Mouse (Mus musculus) midbrain, embryonic 15.5 days (tissue): Measurements from ENCODE around the gene Ralgapa2. TPM values are rescaled to one million over a fixed set of nuclear protein-coding genes. Genes with fewer than 3 reads are reported as not detected.

Experiments used
- ATAC-seq: fragments of 200-750 bp; cut with Nextera tagmentation; replicated peaks from 2 replicates; pipeline ENCODE4 v1.8.0; 2017; ENCODE audit warnings: moderate TSS enrichment
- H3K27ac ChIP-seq: fragments of 300-500 bp; sonication (generic); 2 replicates; pipeline ENCODE4 v1.5.1; 2015; ENCODE audit warnings: mild to moderate bottlenecking, inconsistent platforms
- H3K27me3 ChIP-seq: fragments of 300-500 bp; sonication (generic); replicated peaks from 2 replicates; pipeline ENCODE4 v1.6.1; 2015; ENCODE audit warnings: inconsistent platforms
- H3K36me3 ChIP-seq: fragments of 300-500 bp; sonication (generic); replicated peaks from 2 replicates; pipeline ENCODE4 v1.6.1; 2015; ENCODE audit warnings: inconsistent platforms
- H3K4me1 ChIP-seq: fragments of 300-500 bp; sonication (generic); 2 replicates; pipeline ENCODE4 v1.6.1; 2015; ENCODE audit warnings: inconsistent platforms
- H3K4me2 ChIP-seq: fragments of 300-500 bp; sonication (generic); 2 replicates; pipeline ENCODE4 v1.6.1; 2015; ENCODE audit warnings: inconsistent platforms, mild to moderate bottlenecking, moderate library complexity
- H3K4me3 ChIP-seq: fragments of 300-500 bp; sonication (generic); 2 replicates; pipeline ENCODE4 v1.5.1; 2015; ENCODE audit warnings: mild to moderate bottlenecking, inconsistent platforms
- H3K9ac ChIP-seq: fragments of 300-500 bp; sonication (generic); 2 replicates; pipeline ENCODE4 v1.6.1; 2015; ENCODE audit warnings: mild to moderate bottlenecking, inconsistent platforms
- H3K9me3 ChIP-seq: fragments of 300-500 bp; sonication (generic); 2 replicates; pipeline ENCODE4 v1.6.1; 2016; ENCODE audit warnings: inconsistent platforms
- whole genome bisulfite sequencing: fragments of 180-500 bp; shearing (Covaris S2); methylation state at CpG from one replicate; pipeline ENCODE4 v1.1.7; 2015; ENCODE audit warnings: mixed read lengths; 5-methylcytosine and 5-hydroxymethylcytosine counted together
- polyA plus RNA-seq: library from polyadenylated mRNA; unstranded; fragments of >200 nt; fragmentation: Nextera tagmentation; extraction: Ambion mirVana; gene quantifications from 2 replicates; pipeline ENCODE4 v1.2.1, GENCODE M21; 2015

The Ralgapa2 gene
- polyA plus RNA-seq, 1 experiment from 2014 or later, result 15.1 TPM

GRCm38 (mm10) chr2:146330772-146331281, 181.3 kb downstream of the Ralgapa2 start:
- no peaks in the 10 kb centered on the region for H3K9me3 ChIP-seq
- 16% methylated on average over 8 of the region's 8 CpGs for WGBS
- peaks cover 21% of the 10 kb centered on the region for H3K4me1 ChIP-seq
- H3K4me2 ChIP-seq, result no peak overlapping the region
- no peak overlapping the region for H3K9ac ChIP-seq
- peak; percentile 92 for ATAC-seq
- H3K27me3 ChIP-seq, result no peaks in the 10 kb centered on the region
- H3K36me3 ChIP-seq, result no peaks in the 10 kb centered on the region
- no peak overlapping the region for H3K4me3 ChIP-seq
- H3K27ac ChIP-seq, result peak overlapping the region; percentile 60; the same call in 1 of the 2 replicates

GRCm38 (mm10) chr2:146330101-146330500, 182.0 kb downstream of the Ralgapa2 start:
- ATAC-seq, result no peak

GRCm38 (mm10) chr2:146326654-146327053, 185.5 kb downstream of the Ralgapa2 start:
- WGBS, result 38% methylated on average over 1 of the region's 1 CpGs
- no peak overlapping the region for H3K4me2 ChIP-seq
- no peaks in the 10 kb centered on the region for H3K9me3 ChIP-seq
- no peak overlapping the region for H3K9ac ChIP-seq
- H3K27me3 ChIP-seq, result no peaks in the 10 kb centered on the region
- H3K4me1 ChIP-seq, result peaks cover 29% of the 10 kb centered on the region
- no peak overlapping the region for H3K27ac ChIP-seq
- H3K36me3 ChIP-seq, result no peaks in the 10 kb centered on the region
- ATAC-seq, result no peak
- H3K4me3 ChIP-seq, result no peak overlapping the region

More at GRCm38 (mm10) chr2:146330101-146330500, 182.0 kb downstream of the Ralgapa2 start:
- H3K9ac ChIP-seq, result no peak overlapping the region
- no peak overlapping the region for H3K27ac ChIP-seq
- 92% methylated on average over 1 of the region's 1 CpGs for WGBS
- H3K4me1 ChIP-seq, result peaks cover 24% of the 10 kb centered on the region
- no peaks in the 10 kb centered on the region for H3K27me3 ChIP-seq
- no peak overlapping the region for H3K4me2 ChIP-seq
- H3K9me3 ChIP-seq, result no peaks in the 10 kb centered on the region
- H3K36me3 ChIP-seq, result no peaks in the 10 kb centered on the region
- no peak overlapping the region for H3K4me3 ChIP-seq

- no peak overlapping the region for H3K4me3 ChIP-seq
- no peaks in the 10 kb centered on the region for H3K27me3 ChIP-seq
- 8% methylated on average over 15 of the region's 15 CpGs for WGBS
- no peaks in the 10 kb centered on the region for H3K36me3 ChIP-seq
- H3K4me1 ChIP-seq, result peaks cover 16% of the 10 kb centered on the region
- H3K4me2 ChIP-seq, result peak overlapping the region; percentile 24; the same call in 1 of the 2 replicates
- ATAC-seq, result peak; percentile 88
- peak overlapping the region; percentile 73 for H3K27ac ChIP-seq
- no peaks in the 10 kb centered on the region for H3K9me3 ChIP-seq
- peak overlapping the region; percentile 14; the same call in 1 of the 2 replicates for H3K9ac ChIP-seq
Measured at GRCm38 (mm10) chr2:146324907-146325715, 187.0 kb downstream of the Ralgapa2 start.

GRCm38 (mm10) chr2:146324140-146324906, 187.8 kb downstream of the Ralgapa2 start:
- Histone ChIP-seq H3K27ac (peak overlapping the region; percentile 73), H3K36me3 (no peaks in the 10 kb centered on the region), H3K27me3 (no peaks in the 10 kb centered on the region), H3K9ac (peak overlapping the region; percentile 14; the same call in 1 of the 2 replicates), H3K4me1 (peaks cover 15% of the 10 kb centered on the region), H3K9me3 (no peaks in the 10 kb centered on the region), H3K4me2 (peak overlapping the region; percentile 24; the same call in 1 of the 2 replicates), H3K4me3 (no peak overlapping the region)
- 41% methylated on average over 3 of the region's 3 CpGs for WGBS
- peak; percentile 55; the same call in 1 of the 2 replicates for ATAC-seq

- 87% methylated on average over 4 of the region's 4 CpGs for WGBS
- H3K36me3 ChIP-seq, result no peaks in the 10 kb centered on the region
Measured at GRCm38 (mm10) chr2:146323528-146323927, 188.6 kb downstream of the Ralgapa2 start.

GRCm38 (mm10) chr2:146322770-146323169, 189.4 kb downstream of the Ralgapa2 start:
- 75% methylated on average over 2 of the region's 2 CpGs for WGBS
- Histone ChIP-seq H3K4me2 (no peak overlapping the region), H3K9ac (no peak overlapping the region), H3K27me3 (no peaks in the 10 kb centered on the region), H3K4me1 (peaks cover 15% of the 10 kb centered on the region), H3K36me3 (no peaks in the 10 kb centered on the region), H3K4me3 (no peak overlapping the region), H3K27ac (no peak overlapping the region), H3K9me3 (no peaks in the 10 kb centered on the region)
- no peak for ATAC-seq

More at GRCm38 (mm10) chr2:146323528-146323927, 188.6 kb downstream of the Ralgapa2 start:
- H3K4me3 ChIP-seq, result no peak overlapping the region
- no peaks in the 10 kb centered on the region for H3K27me3 ChIP-seq
- peaks cover 15% of the 10 kb centered on the region for H3K4me1 ChIP-seq
- no peak for ATAC-seq
- H3K27ac ChIP-seq, result no peak overlapping the region
- no peak overlapping the region for H3K9ac ChIP-seq
- H3K4me2 ChIP-seq, result no peak overlapping the region
- H3K9me3 ChIP-seq, result no peaks in the 10 kb centered on the region

- H3K9me3 ChIP-seq, result no peaks in the 10 kb centered on the region
- H3K27ac ChIP-seq, result no peak overlapping the region
- H3K36me3 ChIP-seq, result no peaks in the 10 kb centered on the region
- no peak for ATAC-seq
- H3K27me3 ChIP-seq, result no peaks in the 10 kb centered on the region
- H3K4me3 ChIP-seq, result no peak overlapping the region
- no peak overlapping the region for H3K4me2 ChIP-seq
- H3K9ac ChIP-seq, result no peak overlapping the region
- 92% methylated on average over 2 of the region's 2 CpGs for WGBS
- H3K4me1 ChIP-seq, result peaks cover 15% of the 10 kb centered on the region
Measured at GRCm38 (mm10) chr2:146322019-146322418, 190.1 kb downstream of the Ralgapa2 start.

GRCm38 (mm10) chr2:146320666-146321065, 191.5 kb downstream of the Ralgapa2 start:
- Histone ChIP-seq H3K27me3 (no peaks in the 10 kb centered on the region), H3K27ac (no peak overlapping the region), H3K9me3 (no peaks in the 10 kb centered on the region), H3K4me3 (no peak overlapping the region), H3K9ac (no peak overlapping the region), H3K4me1 (peaks cover 15% of the 10 kb centered on the region), H3K36me3 (no peaks in the 10 kb centered on the region), H3K4me2 (no peak overlapping the region)
- ATAC-seq, result no peak
- 97% methylated on average over 2 of the region's 2 CpGs for WGBS

GRCm38 (mm10) chr2:146314751-146315150, 197.4 kb downstream of the Ralgapa2 start:
- no peaks in the 10 kb centered on the region for H3K9me3 ChIP-seq
- no peak overlapping the region for H3K9ac ChIP-seq
- no peak overlapping the region for H3K4me2 ChIP-seq
- H3K27me3 ChIP-seq, result no peaks in the 10 kb centered on the region
- 79% methylated on average over 5 of the region's 5 CpGs for WGBS
- ATAC-seq, result no peak
- no peaks in the 10 kb centered on the region for H3K36me3 ChIP-seq
- no peak overlapping the region for H3K27ac ChIP-seq
- no peaks in the 10 kb centered on the region for H3K4me1 ChIP-seq
- no peak overlapping the region for H3K4me3 ChIP-seq

- Histone ChIP-seq H3K4me2 (no peak overlapping the region), H3K4me3 (no peak overlapping the region), H3K27me3 (no peaks in the 10 kb centered on the region), H3K36me3 (no peaks in the 10 kb centered on the region), H3K27ac (no peak overlapping the region), H3K9ac (no peak overlapping the region), H3K9me3 (no peaks in the 10 kb centered on the region), H3K4me1 (no peaks in the 10 kb centered on the region)
- no peak for ATAC-seq
- WGBS, result 50% methylated on average over 4 of the region's 4 CpGs
Measured at GRCm38 (mm10) chr2:146313811-146314210, 198.3 kb downstream of the Ralgapa2 start.

GRCm38 (mm10) chr2:146310760-146311159, 201.4 kb downstream of the Ralgapa2 start:
- Histone ChIP-seq H3K4me2 (no peak overlapping the region), H3K4me1 (no peaks in the 10 kb centered on the region), H3K9ac (no peak overlapping the region), H3K9me3 (no peaks in the 10 kb centered on the region), H3K4me3 (no peak overlapping the region), H3K27ac (no peak overlapping the region), H3K27me3 (no peaks in the 10 kb centered on the region), H3K36me3 (no peaks in the 10 kb centered on the region)
- no peak for ATAC-seq
- WGBS, result 85% methylated on average over 3 of the region's 3 CpGs
